Mouse (Mus musculus) stomach, embryonic 16.5 days (tissue): ENCODE results near the gene Tectb. TPM values are rescaled to one million over a fixed set of nuclear protein-coding genes. Genes with fewer than 3 reads are reported as not detected.

Source experiments
- ATAC-seq: fragments of 200-750 bp; cut with Nextera tagmentation; 2 replicates; pipeline ENCODE4 v1.8.0; 2017; ENCODE audit warnings: moderate number of reproducible peaks, moderate TSS enrichment; ENCODE audit not compliant: insufficient read depth, low FRiP score
- H3K27ac ChIP-seq: fragments of 300-500 bp; sonication (generic); 2 replicates; pipeline ENCODE4 v1.5.1; 2014; ENCODE audit warnings: low read length
- H3K27me3 ChIP-seq: fragments of 300-500 bp; sonication (generic); 2 replicates; pipeline ENCODE4 v1.6.1; 2014; ENCODE audit warnings: low read length, control low read depth, mixed read lengths; ENCODE audit not compliant: control insufficient read depth, insufficient read depth
- H3K36me3 ChIP-seq: fragments of 300-500 bp; sonication (generic); 2 replicates; pipeline ENCODE4 v1.6.1; 2014; ENCODE audit warnings: low read length; ENCODE audit not compliant: control insufficient read depth, insufficient read depth
- H3K4me1 ChIP-seq: fragments of 300-500 bp; sonication (generic); 2 replicates; pipeline ENCODE4 v1.6.1; 2014; ENCODE audit warnings: low read length, control low read depth, mixed read lengths; ENCODE audit not compliant: control insufficient read depth, insufficient read depth
- H3K4me2 ChIP-seq: fragments of 300-500 bp; sonication (generic); 2 replicates; pipeline ENCODE4 v1.6.1; 2014; ENCODE audit warnings: low read depth, low read length, mixed read lengths
- H3K4me3 ChIP-seq: fragments of 300-500 bp; sonication (generic); replicated peaks from 2 replicates; pipeline ENCODE4 v1.5.1; 2014; ENCODE audit warnings: mild to moderate bottlenecking, low read length
- H3K9ac ChIP-seq: fragments of 300-500 bp; sonication (generic); 2 replicates; pipeline ENCODE4 v1.6.1; 2014; ENCODE audit warnings: low read length
- H3K9me3 ChIP-seq: fragments of 300-500 bp; sonication (generic); replicated peaks from 2 replicates; pipeline ENCODE4 v1.6.1; 2016; ENCODE audit warnings: low read length, control low read depth; ENCODE audit not compliant: control insufficient read depth
- WGBS: fragments of 180-500 bp; shearing (Covaris S2); extraction: QIAGEN DNeasy Blood & Tissue Kit; methylation state at CpG from one replicate; pipeline ENCODE4 v1.1.7; 2014; 5-methylcytosine and 5-hydroxymethylcytosine counted together
- polyA plus RNA-seq: library from polyadenylated mRNA; unstranded; fragments of >200 nt; fragmentation: Nextera tagmentation; extraction: Ambion mirVana; gene quantifications from 2 replicates; pipeline ENCODE4 v1.2.1, GENCODE M21; 2015

Gene Tectb
- polyA plus RNA-seq, 1 experiment from 2014 or later, result 0.13 TPM

DNA sequence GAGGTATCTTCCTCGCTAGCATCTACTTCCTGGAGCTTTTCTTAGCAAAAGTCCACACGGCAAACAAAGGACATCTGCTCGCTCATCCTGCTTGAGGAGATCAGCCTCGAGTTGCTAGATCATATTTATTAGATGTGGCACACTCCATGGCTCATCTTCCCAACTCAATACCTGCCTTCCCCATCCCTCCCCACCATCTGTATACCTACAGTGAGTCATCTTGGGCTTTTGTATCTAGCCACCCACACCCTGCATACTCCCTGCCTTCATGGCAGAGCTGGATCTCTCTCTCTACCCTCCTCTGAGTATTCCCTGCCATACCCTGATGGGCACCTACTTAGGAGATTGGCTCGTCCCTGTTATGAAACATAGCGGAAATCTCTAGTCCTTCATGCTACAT is 40.7 kb downstream of the Tectb start:
- ATAC-seq, result no peak
- Histone ChIP-seq H3K9me3 (no peaks in the 10 kb centered on the region), H3K4me1 (peaks cover 6% of the 10 kb centered on the region), H3K36me3 (no peaks in the 10 kb centered on the region), H3K9ac (no peak overlapping the region), H3K4me3 (no peak overlapping the region), H3K27me3 (no peaks in the 10 kb centered on the region), H3K4me2 (no peak overlapping the region), H3K27ac (peak overlapping the region; percentile 7; the same call in 1 of the 2 replicates)
- WGBS, result 76% methylated on average over 6 of the region's 6 CpGs

DNA sequence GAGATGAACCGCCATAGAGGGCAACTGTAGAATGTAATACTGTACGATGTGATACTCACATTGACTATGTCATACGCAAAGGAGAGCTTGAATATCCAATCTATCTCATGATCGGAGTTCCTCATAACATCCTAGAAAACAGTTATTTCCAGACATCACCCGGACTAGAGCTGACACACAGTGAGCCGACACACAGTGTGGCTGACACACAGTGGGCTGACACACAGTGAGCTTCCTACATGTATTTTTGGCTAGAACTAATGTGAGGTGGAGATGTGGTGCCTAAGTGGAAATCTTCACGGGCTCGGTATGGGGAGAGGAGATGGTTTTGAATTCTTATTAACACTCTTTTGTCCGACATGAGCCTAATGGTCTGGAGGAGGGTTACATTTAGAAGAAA is 41.7 kb downstream of the Tectb start:
- Histone ChIP-seq H3K9me3 (no peaks in the 10 kb centered on the region), H3K4me1 (peaks cover 6% of the 10 kb centered on the region), H3K27ac (no peak overlapping the region), H3K9ac (no peak overlapping the region), H3K27me3 (no peaks in the 10 kb centered on the region), H3K4me3 (no peak overlapping the region), H3K36me3 (no peaks in the 10 kb centered on the region), H3K4me2 (no peak overlapping the region)
- ATAC-seq, result no peak
- whole genome bisulfite sequencing, result 91% methylated on average over 9 of the region's 9 CpGs

DNA sequence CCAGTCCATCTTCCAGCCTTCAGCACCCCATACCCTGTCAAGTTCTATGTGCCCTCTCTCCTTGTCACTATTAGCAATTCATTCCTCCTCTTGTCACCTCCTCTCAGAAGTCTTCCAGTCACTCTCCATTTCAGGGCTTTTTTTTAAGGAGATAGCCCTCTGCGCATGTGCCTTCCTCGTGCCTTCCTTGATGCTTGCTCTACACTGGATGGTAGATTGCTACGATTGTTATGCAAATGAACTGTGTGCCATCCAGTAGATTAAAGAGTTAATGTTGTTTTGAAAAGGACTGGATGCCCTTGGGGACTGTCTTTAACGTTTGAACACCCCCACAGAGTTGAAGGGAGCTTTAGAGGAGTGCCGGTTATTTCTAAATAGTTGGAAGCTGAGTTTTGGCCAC is 46.1 kb downstream of the Tectb start:
- Histone ChIP-seq H3K9ac (no peak overlapping the region), H3K27me3 (no peaks in the 10 kb centered on the region), H3K36me3 (no peaks in the 10 kb centered on the region), H3K27ac (no peak overlapping the region), H3K4me2 (no peak overlapping the region), H3K4me3 (no peak overlapping the region), H3K9me3 (no peaks in the 10 kb centered on the region), H3K4me1 (no peaks in the 10 kb centered on the region)
- ATAC-seq, result no peak
- WGBS, result 74% methylated on average over 5 of the region's 5 CpGs

DNA sequence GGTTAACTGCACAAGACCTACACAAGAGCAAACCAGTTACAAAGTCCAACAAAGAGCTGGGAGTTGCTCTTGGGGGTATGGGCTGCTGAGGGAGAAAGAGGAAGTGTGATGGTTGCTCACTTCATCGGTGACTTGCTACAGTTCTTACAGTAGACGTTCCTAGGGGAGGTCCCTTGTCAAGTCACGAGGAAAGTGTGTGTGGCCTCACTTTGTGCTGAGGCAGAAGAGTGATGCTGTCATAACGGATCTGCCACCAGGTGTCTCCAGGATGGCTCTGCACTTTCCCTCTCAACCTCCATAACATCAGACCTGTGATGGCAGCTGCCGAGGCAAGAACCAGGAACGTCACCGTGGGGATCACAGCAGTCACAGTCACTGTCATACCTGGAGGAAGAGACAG is 46.6 kb downstream of the Tectb start:
- WGBS, result 74% methylated on average over 7 of the region's 7 CpGs
- no peak overlapping the region for H3K27ac ChIP-seq

GRCm38 (mm10) chr19:55231081-55231480 is 50.5 kb downstream of the Tectb start:
- no peak overlapping the region for H3K4me2 ChIP-seq
- ATAC-seq, result no peak
- WGBS, result 68% methylated on average over 10 of the region's 10 CpGs
- H3K4me1 ChIP-seq, result no peaks in the 10 kb centered on the region
- no peaks in the 10 kb centered on the region for H3K9me3 ChIP-seq
- no peak overlapping the region for H3K9ac ChIP-seq
- H3K4me3 ChIP-seq, result no peak overlapping the region
- H3K36me3 ChIP-seq, result no peaks in the 10 kb centered on the region
- H3K27ac ChIP-seq, result no peak overlapping the region
- H3K27me3 ChIP-seq, result no peaks in the 10 kb centered on the region

More for the DNA sequence above, 46.6 kb downstream of the Tectb start:
- no peak overlapping the region for H3K9ac ChIP-seq
- no peaks in the 10 kb centered on the region for H3K4me1 ChIP-seq
- H3K27me3 ChIP-seq, result no peaks in the 10 kb centered on the region
- H3K4me2 ChIP-seq, result no peak overlapping the region
- H3K36me3 ChIP-seq, result no peaks in the 10 kb centered on the region
- H3K9me3 ChIP-seq, result no peaks in the 10 kb centered on the region
- H3K4me3 ChIP-seq, result no peak overlapping the region
- ATAC-seq, result no peak

GRCm38 (mm10) chr19:55232136-55232535 is 51.6 kb downstream of the Tectb start:
- WGBS, result 38% methylated on average over 8 of the region's 8 CpGs
- ATAC-seq, result peak; percentile 65

GRCm38 (mm10) chr19:55236026-55236425 is 55.5 kb downstream of the Tectb start:
- no peaks in the 10 kb centered on the region for H3K27me3 ChIP-seq
- no peak overlapping the region for H3K4me3 ChIP-seq
- no peaks in the 10 kb centered on the region for H3K9me3 ChIP-seq
- WGBS, result 19% methylated on average over 2 of the region's 2 CpGs
- no peak overlapping the region for H3K9ac ChIP-seq
- H3K4me1 ChIP-seq, result no peaks in the 10 kb centered on the region
- H3K4me2 ChIP-seq, result no peak overlapping the region
- ATAC-seq, result no peak
- no peaks in the 10 kb centered on the region for H3K36me3 ChIP-seq
- no peak overlapping the region for H3K27ac ChIP-seq

More at GRCm38 (mm10) chr19:55232136-55232535, 51.6 kb downstream of the Tectb start:
- Histone ChIP-seq H3K9ac (no peak overlapping the region), H3K4me1 (no peaks in the 10 kb centered on the region), H3K4me3 (no peak overlapping the region), H3K9me3 (no peaks in the 10 kb centered on the region), H3K27me3 (no peaks in the 10 kb centered on the region), H3K27ac (peak overlapping the region; percentile 19; the same call in 1 of the 2 replicates), H3K36me3 (no peaks in the 10 kb centered on the region), H3K4me2 (no peak overlapping the region)

DNA sequence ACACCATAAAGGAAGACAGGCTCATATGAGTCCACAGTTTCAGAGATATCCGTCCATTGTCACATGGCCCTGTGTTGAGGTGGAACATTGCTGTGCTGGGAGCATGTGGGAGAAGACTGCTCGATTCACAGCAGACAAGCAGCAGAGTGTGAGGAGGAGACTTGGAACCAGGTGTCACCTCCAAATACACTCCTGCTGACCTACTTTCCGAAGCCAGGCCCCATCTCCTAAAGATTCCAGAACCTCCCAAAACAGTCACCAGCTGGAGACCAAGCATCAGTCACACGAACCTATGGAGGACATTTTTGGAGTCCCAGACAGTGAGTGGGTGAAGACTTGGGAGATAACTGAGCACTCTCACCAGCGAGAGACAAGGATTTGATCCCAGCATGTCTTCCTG is 56.0 kb downstream of the Tectb start:
- Histone ChIP-seq H3K4me1 (no peaks in the 10 kb centered on the region), H3K4me3 (no peak overlapping the region), H3K9me3 (no peaks in the 10 kb centered on the region), H3K27me3 (no peaks in the 10 kb centered on the region), H3K27ac (no peak overlapping the region), H3K9ac (no peak overlapping the region), H3K36me3 (no peaks in the 10 kb centered on the region), H3K4me2 (no peak overlapping the region)
- ATAC-seq, result no peak
- WGBS, result 76% methylated on average over 5 of the region's 5 CpGs

DNA sequence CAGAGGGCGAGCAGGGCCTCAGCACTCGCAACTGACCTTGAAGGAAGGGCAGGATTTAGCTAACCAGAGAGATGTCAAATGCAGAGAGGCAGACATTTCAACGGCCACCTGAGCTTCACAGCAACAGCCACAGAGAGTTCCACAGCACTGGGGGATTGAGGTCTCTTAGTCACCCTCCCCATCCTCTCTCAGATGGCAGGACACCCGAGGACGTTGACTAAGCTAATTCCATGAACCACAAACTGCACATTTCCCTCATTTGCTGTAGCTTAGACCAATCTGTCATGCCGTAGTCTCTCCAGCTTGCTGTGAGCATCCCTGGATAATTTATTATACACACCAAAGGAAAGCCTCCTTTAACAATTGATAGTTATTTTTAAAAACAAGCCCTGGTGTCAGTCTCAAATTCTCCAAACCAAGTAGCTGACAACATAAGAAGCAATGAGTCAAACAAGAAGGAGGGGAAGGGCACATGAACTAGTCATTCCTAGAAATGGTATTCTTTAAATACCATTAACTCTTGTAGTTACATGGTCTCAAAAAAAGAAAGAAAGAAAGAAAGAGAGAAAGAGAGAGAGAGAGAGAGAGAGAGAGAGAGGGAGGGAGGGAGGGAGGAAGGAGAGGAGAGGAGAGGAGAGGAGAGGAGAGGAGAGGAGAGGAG is 59.4 kb downstream of the Tectb start:
- H3K4me1 ChIP-seq, result no peaks in the 10 kb centered on the region
- no peaks in the 10 kb centered on the region for H3K9me3 ChIP-seq
- no peak overlapping the region for H3K27ac ChIP-seq
- 57% methylated on average over 6 of the region's 6 CpGs for WGBS
- no peak overlapping the region for H3K9ac ChIP-seq
- H3K4me3 ChIP-seq, result no peak overlapping the region
- no peak for ATAC-seq
- no peaks in the 10 kb centered on the region; the same call in 1 of the 2 replicates for H3K27me3 ChIP-seq
- no peak overlapping the region for H3K4me2 ChIP-seq
- H3K36me3 ChIP-seq, result no peaks in the 10 kb centered on the region
